Mouse (Mus musculus) ES-Bruce4 (cell line): ENCODE results near the gene Kynu. TPM values are rescaled to one million over a fixed set of nuclear protein-coding genes. Genes with fewer than 3 reads are reported as not detected.

Experiments used
- H3K27ac ChIP-seq: 2 replicates; pipeline ENCODE4 v1.5.1; 2012; ENCODE audit warnings: low read length, inconsistent platforms; ENCODE audit not compliant: insufficient read depth
- H3K27me3 ChIP-seq: 2 replicates; pipeline ENCODE4 v1.6.1; 2012; ENCODE audit warnings: mild to moderate bottlenecking, low read length, inconsistent platforms; ENCODE audit not compliant: control insufficient read depth, poor library complexity, insufficient read depth, severe bottlenecking
- H3K36me3 ChIP-seq: 2 replicates; pipeline ENCODE4 v1.6.1; 2012; ENCODE audit warnings: inconsistent platforms, mild to moderate bottlenecking, low read length, moderate library complexity; ENCODE audit not compliant: control insufficient read depth, poor library complexity, insufficient read depth, severe bottlenecking
- H3K4me1 ChIP-seq: one replicate; pipeline ENCODE4 v1.8.1; 2011; ENCODE audit warnings: low read length; ENCODE audit not compliant: control insufficient read depth, insufficient read depth
- H3K4me3 ChIP-seq: 2 replicates; pipeline ENCODE4 v1.5.1; 2011; ENCODE audit warnings: low read depth, mild to moderate bottlenecking, low read length
- H3K9ac ChIP-seq: 2 replicates; pipeline ENCODE4 v1.6.1; 2012; ENCODE audit warnings: low read depth, mild to moderate bottlenecking, inconsistent platforms; ENCODE audit not compliant: poor library complexity, severe bottlenecking
- H3K9me3 ChIP-seq: replicated peaks from 2 replicates; pipeline ENCODE4 v1.6.1; 2012; ENCODE audit warnings: mild to moderate bottlenecking, low read length, inconsistent platforms; ENCODE audit not compliant: control insufficient read depth, poor library complexity, insufficient read depth, severe bottlenecking
- CTCF ChIP-seq: IDR thresholded peaks from one replicate; pipeline ENCODE4 v1.8.1; 2011; ENCODE audit warnings: low read depth, low read length
- EP300 ChIP-seq: IDR thresholded peaks from 2 replicates; pipeline ENCODE4 v1.6.1; 2011; ENCODE audit warnings: low read depth, low read length; ENCODE audit not compliant: insufficient read depth
- POLR2A ChIP-seq: IDR thresholded peaks from one replicate; pipeline ENCODE4 v1.8.1; 2011; ENCODE audit warnings: low read length; ENCODE audit not compliant: insufficient read depth
- polyA plus RNA-seq: library from polyadenylated mRNA; stranded (reverse); fragments of >200 nt; gene quantifications from 2 replicates; pipeline ENCODE4 v1.2.4, GENCODE M21; 2011; ENCODE audit warnings: low read depth; ENCODE audit not compliant: missing spikeins, insufficient read depth, insufficient read length

The Kynu gene
- polyA plus RNA-seq, 1 experiment = 0.87 TPM

- no peak for TF ChIP-seq POLR2A
- TF ChIP-seq CTCF = no peak
- TF ChIP-seq EP300 = no peak
- Histone ChIP-seq H3K4me3 (no peak overlapping the region), H3K9ac (no peak overlapping the region), H3K36me3 (no peaks in the 10 kb centered on the region), H3K27ac (no peak overlapping the region), H3K4me1 (no peaks in the 10 kb centered on the region), H3K27me3 (no peaks in the 10 kb centered on the region), H3K9me3 (no peaks in the 10 kb centered on the region)
These were observed 58.4 kb downstream of the Kynu start for GRCm38 (mm10) chr2:43613571-43613970.

DNA sequence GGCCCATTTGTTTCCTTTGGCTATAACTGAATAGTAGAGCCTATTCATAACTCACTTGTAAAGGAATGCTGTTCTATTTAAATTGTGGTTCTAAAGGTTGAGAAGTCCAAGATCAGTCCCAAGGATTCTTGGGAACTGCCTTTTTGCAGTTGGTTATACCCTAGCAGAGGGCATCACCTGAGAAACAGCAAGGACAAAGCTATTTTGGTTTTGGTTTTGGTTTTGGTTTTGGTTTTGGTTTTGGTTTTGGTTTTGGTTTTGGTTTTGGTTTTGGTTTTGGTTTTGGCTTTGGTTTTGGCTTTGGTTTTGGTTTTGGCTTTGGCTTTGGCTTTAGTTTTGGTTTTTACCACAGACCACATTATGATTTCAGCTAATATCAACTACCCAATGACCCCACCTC is 66.0 kb downstream of the Kynu start:
- Histone ChIP-seq H3K27ac (no peak overlapping the region), H3K9ac (no peak overlapping the region), H3K9me3 (no peaks in the 10 kb centered on the region), H3K27me3 (no peaks in the 10 kb centered on the region), H3K4me3 (no peak overlapping the region), H3K4me1 (no peaks in the 10 kb centered on the region), H3K36me3 (no peaks in the 10 kb centered on the region)
- TF ChIP-seq POLR2A = no peak
- TF ChIP-seq CTCF = no peak
- no peak for TF ChIP-seq EP300

DNA sequence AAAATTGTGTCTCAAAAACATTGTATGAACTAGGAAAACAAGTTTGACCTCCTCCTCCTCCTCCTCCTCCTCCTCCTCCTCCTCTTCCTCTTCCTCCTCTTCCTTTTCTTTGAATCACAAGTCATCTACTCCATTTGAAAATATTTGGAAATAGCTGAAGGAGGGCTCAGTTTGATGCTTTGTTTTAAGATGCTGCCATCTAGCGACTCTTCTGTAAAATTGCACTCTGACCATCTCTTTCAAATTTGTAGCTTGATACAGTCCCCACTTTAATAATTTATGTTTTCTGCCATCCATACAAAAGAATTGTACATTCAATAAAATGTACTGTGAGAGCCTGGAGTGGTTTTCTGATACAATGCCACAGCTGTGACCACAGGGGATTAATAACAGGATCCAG is 67.7 kb downstream of the Kynu start:
- Histone ChIP-seq H3K9me3 (no peaks in the 10 kb centered on the region), H3K9ac (no peak overlapping the region), H3K4me3 (no peak overlapping the region), H3K27ac (no peak overlapping the region), H3K4me1 (no peaks in the 10 kb centered on the region), H3K27me3 (no peaks in the 10 kb centered on the region), H3K36me3 (no peaks in the 10 kb centered on the region)
- TF ChIP-seq EP300 (no peak), POLR2A (no peak), CTCF (no peak)

GRCm38 (mm10) chr2:43631786-43632185 is 76.7 kb downstream of the Kynu start:
- Histone ChIP-seq H3K9me3 (no peaks in the 10 kb centered on the region), H3K4me3 (no peak overlapping the region), H3K36me3 (no peaks in the 10 kb centered on the region), H3K9ac (no peak overlapping the region), H3K27ac (no peak overlapping the region), H3K27me3 (no peaks in the 10 kb centered on the region), H3K4me1 (no peaks in the 10 kb centered on the region)
- TF ChIP-seq CTCF = no peak

DNA sequence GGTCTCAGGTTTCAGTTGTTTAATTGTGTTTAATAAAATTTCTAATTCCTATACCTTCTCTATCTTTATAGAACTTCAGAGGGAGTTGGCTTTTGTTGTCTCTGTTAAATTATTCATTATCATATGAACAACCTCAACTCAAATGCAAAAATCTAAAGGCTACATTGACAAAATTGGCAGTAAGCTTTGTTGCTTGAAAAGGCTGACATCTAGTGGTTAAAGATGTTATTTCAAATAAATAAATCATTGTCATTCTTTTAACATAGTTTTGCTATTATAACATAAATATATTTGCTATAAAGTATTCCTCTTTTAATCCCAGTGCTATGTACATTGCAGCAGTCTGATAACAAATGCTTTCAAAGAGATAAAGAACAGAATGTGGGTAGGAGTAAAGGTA is 81.4 kb downstream of the Kynu start:
- Histone ChIP-seq H3K4me3 (no peak overlapping the region), H3K9ac (no peak overlapping the region), H3K9me3 (no peaks in the 10 kb centered on the region), H3K36me3 (no peaks in the 10 kb centered on the region), H3K4me1 (no peaks in the 10 kb centered on the region), H3K27ac (no peak overlapping the region), H3K27me3 (no peaks in the 10 kb centered on the region)
- no peak for TF ChIP-seq CTCF
- TF ChIP-seq EP300 = no peak
- TF ChIP-seq POLR2A = no peak

DNA sequence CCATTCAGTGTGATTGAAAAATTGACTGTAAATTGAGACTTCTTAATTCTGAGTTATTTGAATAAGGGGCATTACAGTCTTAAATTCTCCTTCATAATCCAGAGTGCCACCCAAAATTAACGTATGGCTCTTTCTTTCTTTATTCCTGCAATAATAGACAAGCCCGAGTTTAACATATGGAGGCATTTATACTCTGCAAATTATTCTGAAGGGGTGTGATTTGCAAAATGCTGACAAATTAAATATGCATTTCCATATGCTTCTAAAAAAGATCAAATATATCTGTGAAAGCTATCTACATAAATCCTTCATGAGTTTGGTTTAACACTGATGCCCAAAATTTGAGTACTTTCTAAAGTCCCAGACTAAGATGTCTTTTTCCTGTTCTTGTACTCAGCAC is 91.8 kb downstream of the Kynu start:
- no peak for TF ChIP-seq CTCF
- TF ChIP-seq POLR2A = no peak
- TF ChIP-seq EP300 = no peak
- H3K9me3 ChIP-seq = no peaks in the 10 kb centered on the region
- no peak overlapping the region for H3K4me3 ChIP-seq

DNA sequence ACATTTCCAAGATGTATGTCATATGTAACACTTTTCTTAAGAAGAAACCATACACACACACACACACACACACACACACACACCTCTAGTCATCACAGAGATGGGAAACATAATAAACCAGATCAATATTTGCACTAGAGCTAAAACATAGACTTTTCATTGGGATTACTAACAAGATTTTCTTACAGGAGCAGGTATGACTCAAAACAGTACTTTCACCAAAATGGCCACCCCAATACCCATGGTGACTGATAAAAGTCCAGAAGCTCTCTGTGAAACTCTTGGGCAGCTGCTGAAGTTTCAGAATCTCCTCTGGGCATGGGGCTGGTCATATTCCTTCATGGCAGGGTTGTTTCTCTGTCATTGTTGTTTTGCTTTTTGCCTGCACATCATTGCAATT is 114.5 kb downstream of the Kynu start:
- Histone ChIP-seq H3K9ac (no peak overlapping the region), H3K27ac (no peak overlapping the region), H3K27me3 (no peaks in the 10 kb centered on the region), H3K4me1 (no peaks in the 10 kb centered on the region), H3K36me3 (no peaks in the 10 kb centered on the region), H3K9me3 (no peaks in the 10 kb centered on the region), H3K4me3 (no peak overlapping the region)
- no peak for TF ChIP-seq EP300
- no peak for TF ChIP-seq POLR2A
- TF ChIP-seq CTCF = no peak

More for the DNA sequence above, 91.8 kb downstream of the Kynu start:
- Histone ChIP-seq H3K36me3 (no peaks in the 10 kb centered on the region), H3K9ac (no peak overlapping the region), H3K4me1 (no peaks in the 10 kb centered on the region), H3K27me3 (no peaks in the 10 kb centered on the region), H3K27ac (no peak overlapping the region)
